Mouse (Mus musculus): ENCODE data around the gene Zfp180. TPM values are rescaled to one million over a fixed set of nuclear protein-coding genes. Genes with fewer than 3 reads are reported as not detected.

Gene Zfp180
- polyA plus RNA-seq, 1 experiment from 2014 or later = 12.1 TPM

DNA sequence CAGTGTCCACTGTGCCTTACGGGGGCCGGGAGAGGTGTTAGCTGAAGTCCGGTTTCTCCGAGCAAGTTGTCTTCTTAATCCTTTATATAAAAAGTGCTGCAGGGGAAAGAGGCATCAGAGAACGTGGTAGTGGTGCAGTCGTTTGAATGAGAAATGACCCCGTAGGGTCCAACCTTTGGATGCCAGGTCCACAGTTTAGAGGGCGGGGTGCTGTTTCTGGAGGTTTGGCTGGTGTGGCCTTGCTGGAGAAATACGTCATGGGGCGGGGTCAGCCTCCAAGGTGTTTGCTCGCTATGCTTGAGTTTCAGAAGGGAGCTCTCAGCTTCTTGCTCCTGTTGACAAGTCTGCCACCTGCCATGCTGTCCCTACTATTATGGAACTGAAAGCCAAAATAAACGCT is 31.3 kb downstream of the Zfp180 start:
- peak overlapping the region; percentile 72 for H3K27ac ChIP-seq
- DNase-seq (ENCODE audit: low spot score) (peak; percentile 68), ATAC-seq (replicated peaks; ENCODE audit: low FRiP score, low read depth) (peak; percentile 55)
- 0 out of 2 replicates have a peak, but pooled peaks cover 6% of the 10 kb centered on the region for H3K9me3 ChIP-seq (replicated peaks; ENCODE audit: low read length)
- H3K4me2 ChIP-seq (ENCODE audit: low read length) = peak overlapping the region; percentile 65
- peak overlapping the region; percentile 55 for H3K4me3 ChIP-seq (replicated peaks; ENCODE audit: low read depth, low read length)
- no peaks in the 10 kb centered on the region for H3K36me3 ChIP-seq (ENCODE audit: insufficient read depth, low read length)
- 0 out of 2 replicates have a peak, but pooled peaks cover 3% of the 10 kb centered on the region for H3K4me1 ChIP-seq (replicated peaks; ENCODE audit: insufficient read depth, low read length)
- peak overlapping the region; percentile 60 for H3K9ac ChIP-seq (ENCODE audit: low read depth, low read length)
- no peak for TF ChIP-seq CTCF (IDR thresholded peaks at IDR 0.05; ENCODE audit: low read depth)
- no peaks in the 10 kb centered on the region for H3K27me3 ChIP-seq (ENCODE audit: insufficient read depth, low read length)
- 9% methylated on average over 12 of the region's 12 CpGs for WGBS

DNA sequence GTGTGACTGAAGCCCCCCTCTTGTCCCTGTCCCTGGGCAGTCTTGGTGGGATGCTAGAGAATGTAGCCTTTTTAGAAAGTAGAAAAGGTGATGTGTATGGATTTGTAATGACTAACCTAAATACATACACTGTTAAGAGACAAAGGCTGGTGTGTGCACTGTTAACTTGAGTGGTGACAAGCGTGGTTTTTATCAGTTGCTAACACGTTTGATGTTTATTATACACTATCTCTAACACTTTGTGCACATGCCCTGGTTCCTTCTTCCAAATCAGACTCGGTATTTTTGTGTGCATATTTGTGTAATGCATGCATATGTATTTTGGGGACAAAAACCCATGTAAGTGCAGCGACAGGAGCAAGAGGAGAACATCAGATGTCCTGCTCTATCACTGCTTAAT is 34.9 kb downstream of the Zfp180 start:
- H3K9ac ChIP-seq (ENCODE audit: low read depth, low read length) = no peak overlapping the region
- DNase-seq (ENCODE audit: low spot score) = no peak
- no peak for ATAC-seq (replicated peaks; ENCODE audit: low FRiP score, low read depth)
- 83% methylated on average over 4 of the region's 4 CpGs for WGBS
- H3K4me1 ChIP-seq (replicated peaks; ENCODE audit: insufficient read depth, low read length) = 0 out of 2 replicates have a peak, but pooled peaks cover 3% of the 10 kb centered on the region
- no peaks in the 10 kb centered on the region for H3K36me3 ChIP-seq (ENCODE audit: insufficient read depth, low read length)
- TF ChIP-seq CTCF (IDR thresholded peaks at IDR 0.05; ENCODE audit: low read depth) = no peak
- H3K9me3 ChIP-seq (replicated peaks; ENCODE audit: low read length) = no peaks in the 10 kb centered on the region
- H3K27me3 ChIP-seq (ENCODE audit: insufficient read depth, low read length) = no peaks in the 10 kb centered on the region
- no peak overlapping the region for H3K4me3 ChIP-seq (replicated peaks; ENCODE audit: low read depth, low read length)
- H3K4me2 ChIP-seq (ENCODE audit: low read length) = no peak overlapping the region
- H3K27ac ChIP-seq = no peak overlapping the region

DNA sequence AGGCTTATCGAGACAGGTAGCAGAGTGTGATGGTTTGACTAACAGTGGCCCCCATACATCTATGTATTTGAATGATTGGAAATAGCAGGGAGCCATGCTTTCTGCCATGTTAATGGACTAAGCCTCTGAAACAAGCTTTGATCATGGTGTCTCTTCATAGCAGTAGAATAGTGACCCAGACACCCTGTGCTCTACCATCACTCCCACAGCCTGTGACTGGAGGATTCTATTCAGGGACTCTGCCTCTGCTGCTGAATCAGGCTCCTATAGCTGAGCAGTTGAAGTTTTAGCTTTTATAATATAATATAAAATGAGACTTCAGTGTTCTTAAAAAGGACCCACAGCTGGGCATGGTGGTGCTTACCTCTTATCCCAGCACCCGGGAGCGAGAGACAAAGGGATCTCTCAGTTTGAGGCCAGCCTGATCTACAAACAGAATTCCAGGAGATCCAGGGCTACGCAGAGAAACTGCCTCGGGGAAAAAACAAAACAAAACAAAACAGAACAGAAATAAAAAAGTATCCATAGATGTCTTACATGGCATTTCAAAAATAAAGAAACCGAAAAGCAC is 51.8 kb downstream of the Zfp180 start:
- Histone ChIP-seq H3K9me3 (replicated peaks; ENCODE audit: low read length) (no peaks in the 10 kb centered on the region), H3K9ac (ENCODE audit: low read depth, low read length) (peak overlapping the region; percentile 74), H3K27ac (no peak overlapping the region), H3K27me3 (ENCODE audit: insufficient read depth, low read length) (no peaks in the 10 kb centered on the region), H3K4me1 (replicated peaks; ENCODE audit: insufficient read depth, low read length) (peaks cover 8% of the 10 kb centered on the region; the same call in 1 of the 2 replicates), H3K36me3 (ENCODE audit: insufficient read depth, low read length) (0 out of 2 replicates have a peak, but pooled peaks cover under 1% of the 10 kb centered on the region), H3K4me3 (replicated peaks; ENCODE audit: low read depth, low read length) (peak overlapping the region; percentile 76), H3K4me2 (ENCODE audit: low read length) (peak overlapping the region; percentile 69)
- no peak for ATAC-seq (replicated peaks; ENCODE audit: low FRiP score, low read depth)
- WGBS = 21% methylated on average over 6 of the region's 6 CpGs
- no peak for TF ChIP-seq CTCF (IDR thresholded peaks at IDR 0.05; ENCODE audit: low read depth)
- no peak for DNase-seq (ENCODE audit: low spot score)

DNA sequence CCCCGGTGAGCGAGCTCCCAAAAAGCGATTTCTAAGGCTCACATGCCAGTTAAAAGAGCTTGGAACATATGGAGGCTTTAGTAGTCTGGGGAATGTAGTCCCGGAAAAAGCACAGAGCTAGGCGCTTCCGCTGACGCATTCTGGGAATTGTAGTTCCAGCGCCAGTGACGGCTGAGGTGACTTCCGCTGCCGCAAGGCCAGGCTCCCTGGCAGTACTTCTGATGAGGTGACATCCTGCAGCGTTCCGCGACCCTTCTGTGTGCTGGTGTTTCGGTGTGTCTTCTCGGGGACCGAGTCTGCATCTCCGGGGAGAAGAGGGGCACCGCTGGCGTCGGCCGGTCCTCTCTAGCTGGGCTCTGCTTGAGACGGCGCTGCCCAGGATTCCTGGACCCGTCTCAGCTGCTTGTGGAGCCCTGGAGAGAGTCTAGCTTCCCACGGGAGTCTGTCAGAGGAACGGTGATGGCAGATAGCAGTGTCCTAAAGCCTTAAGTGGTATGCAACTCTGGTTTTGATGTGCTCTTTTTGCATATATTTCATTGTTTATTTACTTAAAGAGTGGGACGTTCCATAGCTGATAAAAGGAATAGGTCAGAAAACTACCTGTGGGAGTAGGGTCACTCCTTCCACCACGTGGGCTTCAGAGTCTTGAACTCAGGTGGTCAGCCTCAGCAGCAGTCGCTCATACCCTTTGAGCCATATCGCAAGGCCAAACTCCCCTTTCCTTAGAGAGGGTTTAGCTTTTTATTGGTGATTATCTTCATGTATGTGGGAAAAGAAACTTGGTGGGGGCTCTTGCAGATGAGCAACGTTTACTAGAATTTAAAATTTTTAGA is 52.5 kb downstream of the Zfp180 start, which contains the start of gene Zfp235:
Zfp235 (plus strand) TSS at position 174 of the 833 bp plus-strand sequence.
- Histone ChIP-seq H3K4me1 (replicated peaks; ENCODE audit: insufficient read depth, low read length) (peaks cover 8% of the 10 kb centered on the region; the same call in 1 of the 2 replicates), H3K27ac (no peak within 1 kb of the TSS), H3K4me3 (replicated peaks; ENCODE audit: low read depth, low read length) (peak within 1 kb of the TSS; percentile 76), H3K36me3 (ENCODE audit: insufficient read depth, low read length) (0 out of 2 replicates have a peak, but pooled peaks cover 3% of the 10 kb centered on the region), H3K27me3 (ENCODE audit: insufficient read depth, low read length) (no peaks in the 10 kb centered on the region), H3K4me2 (ENCODE audit: low read length) (peak within 1 kb of the TSS; percentile 69), H3K9ac (ENCODE audit: low read depth, low read length) (peak within 1 kb of the TSS; percentile 74), H3K9me3 (replicated peaks; ENCODE audit: low read length) (no peaks in the 10 kb centered on the region)
- DNase-seq (ENCODE audit: low spot score) (peak; percentile 96), ATAC-seq (replicated peaks; ENCODE audit: low FRiP score, low read depth) (peak; percentile 91)
- 1% methylated on average over 32 of the region's 32 CpGs for WGBS
- no peak for TF ChIP-seq CTCF (IDR thresholded peaks at IDR 0.05; ENCODE audit: low read depth)

DNA sequence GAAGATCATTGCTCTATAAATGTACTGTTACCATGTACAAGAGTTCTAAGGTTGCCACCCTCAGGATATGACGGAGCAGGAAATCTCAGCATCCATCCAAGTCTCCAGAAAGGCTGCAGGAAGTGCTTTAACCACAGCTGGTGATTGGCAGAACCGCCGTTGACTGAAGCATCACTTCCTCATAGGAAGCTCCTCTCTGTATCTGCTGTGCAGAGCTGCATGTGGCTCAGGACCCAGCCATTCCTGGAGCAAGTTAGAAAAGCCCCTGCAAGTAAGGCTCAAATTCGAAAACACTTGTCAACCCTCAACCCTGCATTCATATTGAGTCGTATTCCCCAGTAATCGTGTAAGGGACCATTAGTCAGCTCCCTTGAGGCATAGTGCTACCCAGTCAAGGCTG is 60.8 kb downstream of the Zfp180 start:
- WGBS = 89% methylated on average over 6 of the region's 6 CpGs
- H3K36me3 ChIP-seq (ENCODE audit: insufficient read depth, low read length) = peaks cover 14% of the 10 kb centered on the region; the same call in 1 of the 2 replicates
- no peak overlapping the region for H3K27ac ChIP-seq
- H3K4me3 ChIP-seq (replicated peaks; ENCODE audit: low read depth, low read length) = no peak overlapping the region
- no peaks in the 10 kb centered on the region for H3K9me3 ChIP-seq (replicated peaks; ENCODE audit: low read length)
- H3K4me1 ChIP-seq (replicated peaks; ENCODE audit: insufficient read depth, low read length) = no peaks in the 10 kb centered on the region
- ATAC-seq (replicated peaks; ENCODE audit: low FRiP score, low read depth) (no peak), DNase-seq (ENCODE audit: low spot score) (no peak)
- H3K4me2 ChIP-seq (ENCODE audit: low read length) = no peak overlapping the region
- H3K9ac ChIP-seq (ENCODE audit: low read depth, low read length) = no peak overlapping the region
- H3K27me3 ChIP-seq (ENCODE audit: insufficient read depth, low read length) = no peaks in the 10 kb centered on the region
- TF ChIP-seq CTCF (IDR thresholded peaks at IDR 0.05; ENCODE audit: low read depth) = no peak

DNA sequence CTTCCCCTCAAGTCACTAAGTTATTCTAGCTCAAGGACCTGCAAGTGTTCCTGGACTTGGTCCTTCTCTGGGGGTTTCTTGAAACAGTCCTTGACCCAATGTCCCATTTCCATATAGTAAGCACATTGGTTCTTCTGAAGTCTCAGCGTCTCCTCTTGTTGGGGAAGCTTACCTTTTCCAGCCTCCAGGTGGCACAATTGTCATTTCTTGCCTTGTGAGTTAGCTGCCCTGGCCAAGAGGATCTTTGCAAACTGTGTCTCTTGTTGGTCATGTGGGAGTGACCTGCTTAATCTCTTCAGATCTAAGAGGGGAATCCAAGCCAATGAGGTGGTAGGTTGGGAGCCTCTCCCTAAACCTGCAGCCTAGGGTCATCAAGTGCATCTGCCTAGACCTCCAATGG is 71.5 kb downstream of the Zfp180 start:
- Histone ChIP-seq H3K9me3 (replicated peaks; ENCODE audit: low read length) (no peaks in the 10 kb centered on the region; the same call in 1 of the 2 replicates), H3K27ac (no peak overlapping the region), H3K9ac (ENCODE audit: low read depth, low read length) (no peak overlapping the region), H3K4me1 (replicated peaks; ENCODE audit: insufficient read depth, low read length) (no peaks in the 10 kb centered on the region), H3K4me2 (ENCODE audit: low read length) (no peak overlapping the region), H3K27me3 (ENCODE audit: insufficient read depth, low read length) (no peaks in the 10 kb centered on the region), H3K4me3 (replicated peaks; ENCODE audit: low read depth, low read length) (no peak overlapping the region), H3K36me3 (ENCODE audit: insufficient read depth, low read length) (no peaks in the 10 kb centered on the region)
- TF ChIP-seq CTCF (IDR thresholded peaks at IDR 0.05; ENCODE audit: low read depth) = peak; percentile 71
- ATAC-seq (replicated peaks; ENCODE audit: low FRiP score, low read depth) (no peak), DNase-seq (ENCODE audit: low spot score) (peak; percentile 44)
- 0% methylated on average over 1 of the region's 1 CpGs for WGBS

Other genes with a start within 250 kb of the Zfp180 start
- not detected in 2 replicates for gene Vmn1r176, start 244.6 kb upstream of the Zfp180 start, polyA plus RNA-seq (2015; fragmentation: Nextera tagmentation; extraction: Ambion mirVana)
- gene Vmn1r177, start 215.5 kb upstream of the Zfp180 start, polyA plus RNA-seq (2015; fragmentation: Nextera tagmentation; extraction: Ambion mirVana) = not detected in 2 replicates
- not detected in 2 replicates for gene Vmn1r178, start 189.9 kb upstream of the Zfp180 start, polyA plus RNA-seq (2015; fragmentation: Nextera tagmentation; extraction: Ambion mirVana)
- not detected in 2 replicates for gene Vmn1r179, start 154.9 kb upstream of the Zfp180 start, polyA plus RNA-seq (2015; fragmentation: Nextera tagmentation; extraction: Ambion mirVana)
- not detected in 2 replicates for gene Vmn1r180, start 131.3 kb upstream of the Zfp180 start, polyA plus RNA-seq (2015; fragmentation: Nextera tagmentation; extraction: Ambion mirVana)
- not detected in 2 replicates for gene Vmn1r181, start 107.3 kb upstream of the Zfp180 start, polyA plus RNA-seq (2015; fragmentation: Nextera tagmentation; extraction: Ambion mirVana)
- not detected in 2 replicates for gene V1rd19, start 80.2 kb upstream of the Zfp180 start, polyA plus RNA-seq (2015; fragmentation: Nextera tagmentation; extraction: Ambion mirVana)
- not detected in 2 replicates for gene Vmn1r183, start 28.7 kb upstream of the Zfp180 start, polyA plus RNA-seq (2015; fragmentation: Nextera tagmentation; extraction: Ambion mirVana)
- gene Zfp112, start 30.4 kb downstream of the Zfp180 start, polyA plus RNA-seq (2015; fragmentation: Nextera tagmentation; extraction: Ambion mirVana) = 4.5 and 4.6 TPM in 2 replicates
- gene Zfp235, start 52.2 kb downstream of the Zfp180 start, polyA plus RNA-seq (2015; fragmentation: Nextera tagmentation; extraction: Ambion mirVana) = 12.4 and 13.3 TPM in 2 replicates
- gene Zfp114, start 93.1 kb downstream of the Zfp180 start, polyA plus RNA-seq (2015; fragmentation: Nextera tagmentation; extraction: Ambion mirVana) = 2.2 and 2.4 TPM in 2 replicates
- gene Zfp111, start 129.5 kb downstream of the Zfp180 start, polyA plus RNA-seq (2015; fragmentation: Nextera tagmentation; extraction: Ambion mirVana) = 6.3 and 7.4 TPM in 2 replicates
- gene Zfp109, start 155.6 kb downstream of the Zfp180 start, polyA plus RNA-seq (2015; fragmentation: Nextera tagmentation; extraction: Ambion mirVana) = 2.2 and 2.5 TPM in 2 replicates
- 3.2 and 3.3 TPM in 2 replicates for gene Zfp108, start 172.9 kb downstream of the Zfp180 start, polyA plus RNA-seq (2015; fragmentation: Nextera tagmentation; extraction: Ambion mirVana)
- 7.5 and 8.9 TPM in 2 replicates for gene Zfp93, start 188.5 kb downstream of the Zfp180 start, polyA plus RNA-seq (2015; fragmentation: Nextera tagmentation; extraction: Ambion mirVana)
- gene Zfp61, start 219.3 kb downstream of the Zfp180 start, polyA plus RNA-seq (2015; fragmentation: Nextera tagmentation; extraction: Ambion mirVana) = 22.9 and 24.6 TPM in 2 replicates
- gene Zfp94, start 234.7 kb downstream of the Zfp180 start, polyA plus RNA-seq (2015; fragmentation: Nextera tagmentation; extraction: Ambion mirVana) = 9.8 and 10.0 TPM in 2 replicates